Mouse (Mus musculus) lung, adult 2 months (tissue): ENCODE measurements around the gene Slc7a5. TPM values are rescaled to one million over a fixed set of nuclear protein-coding genes. Genes with fewer than 3 reads are reported as not detected.
A peak's percentile ranks its signal among the peaks of the same experiment; 100 is the strongest.

ENCODE experiments used
- DNase-seq: peaks from one replicate; pipeline ENCODE4 v3.0.0; 2022
- H3K4me1 ChIP-seq: fragments of 200-500 bp; 2 replicates; pipeline ENCODE4 v1.6.1; 2011; ENCODE audit warnings: low read length; ENCODE audit not compliant: control insufficient read depth, insufficient read depth
- H3K4me3 ChIP-seq: fragments of 200-500 bp; replicated peaks from 2 replicates; pipeline ENCODE3; 2011; ENCODE audit warnings: low read depth, mild to moderate bottlenecking, control low read depth, low read length; ENCODE audit errors: extremely low read depth
- CTCF ChIP-seq: fragments of 200-500 bp; IDR thresholded peaks from 2 replicates; pipeline ENCODE4 v1.5.1; 2011; ENCODE audit warnings: mild to moderate bottlenecking, low read length, control low read depth; ENCODE audit not compliant: insufficient read depth
- POLR2A ChIP-seq: fragments of 200-500 bp; IDR thresholded peaks from 2 replicates; pipeline ENCODE4 v1.6.1; 2011; ENCODE audit warnings: low read depth, mild to moderate bottlenecking, control low read depth, low read length, borderline replicate concordance; ENCODE audit errors: extremely low read depth
- WGBS: fragments of 180-500 bp; shearing (Covaris S2); methylation state at CpG from one replicate; pipeline ENCODE4 v1.1.7; 2018; 5-methylcytosine and 5-hydroxymethylcytosine counted together
- polyA plus RNA-seq: library from polyadenylated mRNA; depleted of rRNA; stranded (reverse); fragments of >200 nt; gene quantifications from 2 replicates; pipeline ENCODE4 v1.2.3, GENCODE M21; 2012; rRNA removed

Gene Slc7a5
- 11.4 and 12.1 TPM in 2 replicates for polyA plus RNA-seq

DNA sequence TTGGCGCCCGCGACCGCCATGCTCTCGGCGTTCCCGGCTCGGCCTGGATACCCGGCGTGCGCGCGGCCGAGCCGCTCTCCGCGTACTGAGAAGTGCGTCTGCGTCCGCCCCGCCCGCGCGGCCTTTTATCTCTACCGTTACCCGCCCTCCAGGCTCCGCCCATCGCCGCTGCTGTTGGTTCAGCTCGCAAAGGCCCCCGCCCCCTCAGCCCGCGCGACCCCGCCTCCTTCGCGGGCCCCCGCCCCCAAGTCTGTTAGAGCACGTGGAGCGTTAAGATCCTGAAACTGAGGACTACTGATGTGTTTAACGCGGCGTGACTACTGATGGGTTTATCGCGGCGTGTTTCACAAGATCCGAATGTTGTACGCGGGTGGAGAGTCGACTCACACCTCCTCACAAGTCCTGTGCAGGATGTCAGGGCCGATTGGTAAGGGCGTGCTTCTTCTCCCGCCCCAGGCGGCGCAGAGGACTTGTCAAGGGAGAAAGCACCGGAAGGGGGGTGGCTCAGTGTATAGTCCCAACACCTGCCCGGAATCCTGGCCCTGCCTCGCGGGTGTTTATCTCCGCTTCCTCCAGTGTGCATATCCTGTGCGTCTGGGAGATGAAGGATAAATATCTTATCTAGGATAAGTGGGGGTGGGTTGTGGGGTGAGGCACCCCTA lies at the start of gene Slc7a5:
TSS of gene Slc7a5 (minus strand) at position 108 of the 662 bp plus-strand sequence.
- H3K4me3 ChIP-seq, result peak within 1 kb of the TSS; percentile 76
- no peak for TF ChIP-seq CTCF
- peak; percentile 87; the same call in 1 of the 2 replicates for TF ChIP-seq POLR2A
- DNase-seq, result peak; percentile 94
- peaks cover 6% of the 10 kb centered on the region; the same call in 1 of the 2 replicates for H3K4me1 ChIP-seq
- under 1% methylated on average over 61 of the region's 61 CpGs for WGBS

- Histone ChIP-seq H3K4me1 (peaks cover 2% of the 10 kb centered on the region; the same call in 1 of the 2 replicates), H3K4me3 (no peak overlapping the region)
- DNase-seq, result no peak
- WGBS, result 42% methylated on average over 1 of the region's 1 CpGs
- TF ChIP-seq POLR2A (no peak), CTCF (no peak)
Observed at GRCm38 (mm10) chr8:121955825-121956500, 48.5 kb upstream of the Slc7a5 start.

DNA sequence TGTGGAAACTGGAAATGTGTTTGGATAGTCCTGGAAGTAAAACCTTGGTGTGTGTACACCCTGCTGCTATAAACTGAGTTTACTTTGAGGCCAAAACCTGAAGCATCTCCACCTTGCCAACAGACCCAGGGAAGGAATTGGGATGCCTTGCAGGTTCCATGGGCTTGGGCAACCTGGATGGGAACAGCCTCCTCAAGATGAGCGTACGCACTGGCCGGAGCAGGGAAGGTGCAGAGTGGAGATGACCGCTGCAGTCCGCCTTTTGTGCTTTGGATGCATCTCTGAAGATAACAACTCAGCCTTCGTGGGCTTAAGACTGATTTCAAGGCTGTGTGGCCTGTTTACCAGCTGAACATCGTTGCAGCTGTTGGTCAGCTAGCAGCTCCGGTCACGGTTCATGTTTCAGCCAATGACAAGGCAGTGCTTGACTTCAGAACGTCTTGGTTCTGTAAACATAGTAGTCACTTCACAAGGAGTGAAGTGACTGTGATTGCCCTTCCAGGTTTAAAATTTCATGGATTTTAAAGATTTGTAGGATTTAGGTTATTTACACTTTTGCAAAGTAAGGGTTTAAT lies 47.6 kb upstream of the Slc7a5 start:
- Histone ChIP-seq H3K4me3 (no peak overlapping the region), H3K4me1 (peaks cover 2% of the 10 kb centered on the region; the same call in 1 of the 2 replicates)
- WGBS, result 56% methylated on average over 10 of the region's 10 CpGs
- DNase-seq, result no peak
- no peak for TF ChIP-seq POLR2A
- no peak for TF ChIP-seq CTCF

- DNase-seq, result no peak
- Histone ChIP-seq H3K4me1 (peaks cover 7% of the 10 kb centered on the region; the same call in 1 of the 2 replicates), H3K4me3 (no peak overlapping the region)
- no peak for TF ChIP-seq POLR2A
- no peak for TF ChIP-seq CTCF
- WGBS, result 57% methylated on average over 3 of the region's 3 CpGs
Observed at GRCm38 (mm10) chr8:121953821-121954545, 46.5 kb upstream of the Slc7a5 start.

- TF ChIP-seq POLR2A, result no peak
- TF ChIP-seq CTCF, result no peak
- no peak for DNase-seq
- no peak overlapping the region for H3K4me3 ChIP-seq
- WGBS, result 92% methylated on average over 7 of the region's 7 CpGs
- H3K4me1 ChIP-seq, result peaks cover 6% of the 10 kb centered on the region; the same call in 1 of the 2 replicates
Observed at GRCm38 (mm10) chr8:121952800-121953199, 45.3 kb upstream of the Slc7a5 start.

DNA sequence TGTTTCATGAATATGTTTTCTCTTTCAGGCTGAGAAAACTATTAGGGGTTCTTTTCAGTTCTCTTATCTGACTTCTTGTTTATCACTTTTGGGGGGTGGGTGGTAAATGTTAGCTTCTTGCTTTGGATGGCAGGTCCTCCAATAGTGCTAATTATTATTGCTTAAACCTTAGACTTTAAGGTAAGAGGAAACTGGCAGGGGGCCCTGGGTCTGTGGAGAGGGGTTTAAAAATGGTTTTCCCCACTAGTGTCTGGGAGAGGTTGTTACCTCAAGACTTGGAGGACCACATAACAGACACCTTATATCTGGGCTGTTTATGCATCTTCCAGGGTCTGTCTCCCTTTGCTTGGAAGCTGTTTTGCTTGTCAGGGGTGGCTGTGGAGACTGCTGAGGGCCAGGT lies 44.6 kb upstream of the Slc7a5 start:
- no peak for DNase-seq
- H3K4me1 ChIP-seq, result peaks cover 7% of the 10 kb centered on the region; the same call in 1 of the 2 replicates
- TF ChIP-seq CTCF (no peak), POLR2A (no peak)
- no peak overlapping the region for H3K4me3 ChIP-seq

GRCm38 (mm10) chr8:121951656-121952009 lies 44.1 kb upstream of the Slc7a5 start:
- Histone ChIP-seq H3K4me1 (peaks cover 7% of the 10 kb centered on the region; the same call in 1 of the 2 replicates), H3K4me3 (no peak overlapping the region)
- DNase-seq, result no peak
- 16% methylated on average over 7 of the region's 7 CpGs for WGBS
- no peak for TF ChIP-seq CTCF
- no peak for TF ChIP-seq POLR2A

GRCm38 (mm10) chr8:121950749-121951655 lies 43.5 kb upstream of the Slc7a5 start:
- DNase-seq, result peak; percentile 51
- under 1% methylated on average over 96 of the region's 97 CpGs for WGBS
- peaks cover 7% of the 10 kb centered on the region; the same call in 1 of the 2 replicates for H3K4me1 ChIP-seq
- TF ChIP-seq CTCF (no peak), POLR2A (peak; percentile 70; the same call in 1 of the 2 replicates)
- peak overlapping the region; percentile 91 for H3K4me3 ChIP-seq
